ENCODE assay signal across 8 mouse cellular contexts in genomic region chr5:100499831-100500304, GRCm38 (mm10). TPM values are rescaled to one million over a fixed set of nuclear protein-coding genes. Genes with fewer than 3 reads are reported as not detected.
DNase-seq lines count a peak whose midpoint lies in the region; ATAC-seq and TF ChIP-seq lines count a peak whose summit lies in the region.

No protein-coding gene starts in this region.

- peak; percentile 33 for DNase-seq in adrenal gland, adult 8-10 months
- peak; percentile 71 for DNase-seq in embryonic facial prominence, embryonic 10.5 days (ENCODE audit: low spot score)
- DNase-seq in layer of hippocampus, adult 2 months (ENCODE audit: low spot score in 2 of 2): peak; percentile 30 to 35
- peak; percentile 45 for DNase-seq in lung, postnatal 0 days (ENCODE audit: low spot score)
- DNase-seq in retina, embryonic 14.5 days (ENCODE audit: low spot score): peak; percentile 66
- DNase-seq in thymus, postnatal 4 days: peak; percentile 72

- under 1% methylated on average over 40 of the region's 41 CpGs for WGBS in embryonic facial prominence, embryonic 10.5 days
- under 1% methylated on average over 38 of the region's 41 CpGs for WGBS in heart, embryonic 13.5 days
- WGBS in lung, postnatal 0 days: 2% methylated on average over 27 of the region's 41 CpGs

- H3K36me3 ChIP-seq in embryonic facial prominence, embryonic 10.5 days (replicated peaks): no peaks in the 10 kb centered on the region
- H3K36me3 ChIP-seq in heart, embryonic 13.5 days: no peaks in the 10 kb centered on the region
- H3K36me3 ChIP-seq in lung, postnatal 0 days (ENCODE audit: insufficient read depth, low read length): no peaks in the 10 kb centered on the region

- no peaks in the 10 kb centered on the region for H3K27me3 ChIP-seq in embryonic facial prominence, embryonic 10.5 days (replicated peaks; ENCODE audit: low read depth, poor library complexity, severe bottlenecking)
- no peaks in the 10 kb centered on the region; the same call in 1 of the 2 replicates for H3K27me3 ChIP-seq in heart, embryonic 13.5 days (replicated peaks)
- H3K27me3 ChIP-seq in lung, postnatal 0 days (replicated peaks; ENCODE audit: insufficient read depth, low read length): no peaks in the 10 kb centered on the region

- H3K4me1 ChIP-seq in embryonic facial prominence, embryonic 10.5 days: peaks cover 33% of the 10 kb centered on the region
- H3K4me1 ChIP-seq in heart, embryonic 13.5 days: peaks cover 25% of the 10 kb centered on the region
- peaks cover 3% of the 10 kb centered on the region; the same call in 1 of the 2 replicates for H3K4me1 ChIP-seq in lung, postnatal 0 days (ENCODE audit: insufficient read depth, low read depth, low read length)

- peak; percentile 59 for TF ChIP-seq CTCF in layer of hippocampus, adult 2 months (conservative IDR thresholded peaks at IDR 0.05)
- 0 out of 2 replicates have a peak, but pooled peaks have one; percentile 7 for TF ChIP-seq CTCF in lung, postnatal 0 days (IDR thresholded peaks at IDR 0.05)

- H3K4me3 ChIP-seq in embryonic facial prominence, embryonic 10.5 days: peak overlapping the region; percentile 88
- H3K4me3 ChIP-seq in heart, embryonic 13.5 days: peak overlapping the region; percentile 90
- peak overlapping the region; percentile 69 for H3K4me3 ChIP-seq in layer of hippocampus, adult 2 months
- H3K4me3 ChIP-seq in lung, postnatal 0 days (ENCODE audit: low read depth, low read length): peak overlapping the region; percentile 56

- peak overlapping the region; percentile 89 for H3K4me2 ChIP-seq in heart, embryonic 13.5 days
- peak overlapping the region; percentile 91 for H3K4me2 ChIP-seq in lung, postnatal 0 days (replicated peaks; ENCODE audit: low read depth, low read length)

- peak overlapping the region; percentile 83 for H3K27ac ChIP-seq in embryonic facial prominence, embryonic 10.5 days (replicated peaks)
- H3K27ac ChIP-seq in heart, embryonic 13.5 days (replicated peaks): peak overlapping the region; percentile 83
- peak overlapping the region; percentile 61 for H3K27ac ChIP-seq in layer of hippocampus, adult 2 months
- H3K27ac ChIP-seq in lung, postnatal 0 days (ENCODE audit: low read length): peak overlapping the region; percentile 69

- TF ChIP-seq EP300 in lung, postnatal 0 days (IDR thresholded peaks at IDR 0.05): no peak

- H3K9me3 ChIP-seq in embryonic facial prominence, embryonic 10.5 days: no peaks in the 10 kb centered on the region
- no peaks in the 10 kb centered on the region for H3K9me3 ChIP-seq in heart, embryonic 13.5 days
- no peaks in the 10 kb centered on the region for H3K9me3 ChIP-seq in lung, postnatal 0 days (ENCODE audit: low read length)

- ATAC-seq in CD4-positive, CD25-positive, alpha-beta regulatory T cell, adult 4 months: peak; percentile 5
- peak; percentile 21; the same call in 1 of the 2 replicates for ATAC-seq in heart, embryonic 13.5 days (ENCODE audit: extremely low read depth, insufficient number of reproducible peaks, low FRiP score, low TSS enrichment)
- ATAC-seq in lung, postnatal 0 days: peak; percentile 10

- H3K9ac ChIP-seq in heart, embryonic 13.5 days: peak overlapping the region; percentile 90
- H3K9ac ChIP-seq in lung, postnatal 0 days (replicated peaks; ENCODE audit: low read depth): peak overlapping the region; percentile 36

RNA-seq across cellular contexts. Expression of gene Lin54, which starts 0.6 kb away (rescaled TPM):
- polyA plus RNA-seq in CD4-positive, CD25-positive, alpha-beta regulatory T cell, adult 4 months (2017; shearing (Covaris generic)): 1 to 10 TPM; 9.2 to 9.9 TPM
- 10 to 100 TPM in 3 of 4 experiments, 1 to 10 TPM in 1; 9.6 to 14.9 (median 10.3) TPM for total RNA-seq in adrenal gland, adult 8-10 months (2022)
- polyA plus RNA-seq in embryonic facial prominence, embryonic 10.5 days (2016; fragmentation: Nextera tagmentation; extraction: Ambion mirVana): 14.2 and 15.4 TPM in 2 replicates
- polyA plus RNA-seq in heart, embryonic 13.5 days (2015; fragmentation: Nextera tagmentation; extraction: Ambion mirVana): 8.9 and 9.0 TPM in 2 replicates
- 10 to 100 TPM; 16.2 to 19.0 TPM for total RNA-seq in layer of hippocampus, adult 2 months (2021)
- 5.7 and 5.9 TPM in 2 replicates for polyA plus RNA-seq in lung, postnatal 0 days (2015; fragmentation: Nextera tagmentation; extraction: Ambion mirVana)

RNA-seq across cellular contexts. Expression of gene Cops4, which starts 18.2 kb away (rescaled TPM):
- polyA plus RNA-seq in CD4-positive, CD25-positive, alpha-beta regulatory T cell, adult 4 months (2017; shearing (Covaris generic)): 100 to 1,000 TPM; 114 to 118 TPM
- total RNA-seq in adrenal gland, adult 8-10 months (2022): 10 to 100 TPM; 77.6 to 83.4 (median 80.5) TPM
- polyA plus RNA-seq in embryonic facial prominence, embryonic 10.5 days (2016; fragmentation: Nextera tagmentation; extraction: Ambion mirVana): 236 and 237 TPM in 2 replicates
- 146 and 162 TPM in 2 replicates for polyA plus RNA-seq in heart, embryonic 13.5 days (2015; fragmentation: Nextera tagmentation; extraction: Ambion mirVana)
- total RNA-seq in layer of hippocampus, adult 2 months (2021): 10 to 100 TPM; 78.8 to 81.4 TPM
- polyA plus RNA-seq in lung, postnatal 0 days (2015; fragmentation: Nextera tagmentation; extraction: Ambion mirVana): 92.4 and 94.3 TPM in 2 replicates

Comparison
In these comparisons a context has a peak if more than half of its experiments do, and no peak if none do; other contexts are left out.
1. Peak in every context shown above with its lines: DNase-seq, ATAC-seq, H3K4me3 ChIP-seq and H3K27ac ChIP-seq.